Mouse (Mus musculus): ENCODE measurements around the gene Ctsa. TPM values are rescaled to one million over a fixed set of nuclear protein-coding genes. Genes with fewer than 3 reads are reported as not detected.

Ctsa gene
- polyA plus RNA-seq, 1 experiment from 2014 or later, result 134 TPM

- no peak overlapping the region for H3K9ac ChIP-seq (replicated peaks; ENCODE audit: low read depth, low read length)
- no peak overlapping the region for H3K4me3 ChIP-seq (ENCODE audit: low read depth, low read length)
- H3K27me3 ChIP-seq (ENCODE audit: control insufficient read depth, insufficient read depth, low read length), result no peaks in the 10 kb centered on the region
- no peak overlapping the region for H3K27ac ChIP-seq (ENCODE audit: low read length)
- H3K4me2 ChIP-seq (replicated peaks; ENCODE audit: low read depth, low read length), result no peak overlapping the region
- H3K36me3 ChIP-seq (ENCODE audit: control insufficient read depth, insufficient read depth, low read length), result peaks cover 20% of the 10 kb centered on the region
- no peak for ATAC-seq (ENCODE audit: insufficient number of reproducible peaks, insufficient read depth, low FRiP score, low read depth)
- 89% methylated on average over 13 of the region's 13 CpGs for WGBS
- no peaks in the 10 kb centered on the region for H3K9me3 ChIP-seq (ENCODE audit: control insufficient read depth, low read depth, low read length)
- H3K4me1 ChIP-seq (ENCODE audit: control insufficient read depth, insufficient read depth, low read length), result peaks cover 5% of the 10 kb centered on the region; the same call in 1 of the 2 replicates
Observed at GRCm38 (mm10) chr2:164800252-164801004, 32.2 kb upstream of the Ctsa start.

- peaks cover 7% of the 10 kb centered on the region; the same call in 1 of the 2 replicates for H3K4me1 ChIP-seq (ENCODE audit: control insufficient read depth, insufficient read depth, low read length)
- H3K27ac ChIP-seq (ENCODE audit: low read length), result no peak overlapping the region
- no peaks in the 10 kb centered on the region for H3K27me3 ChIP-seq (ENCODE audit: control insufficient read depth, insufficient read depth, low read length)
- H3K36me3 ChIP-seq (ENCODE audit: control insufficient read depth, insufficient read depth, low read length), result peaks cover 3% of the 10 kb centered on the region; the same call in 1 of the 2 replicates
- WGBS, result 90% methylated on average over 16 of the region's 16 CpGs
- no peaks in the 10 kb centered on the region for H3K9me3 ChIP-seq (ENCODE audit: control insufficient read depth, low read depth, low read length)
- peak overlapping the region; percentile 62; the same call in 1 of the 2 replicates for H3K4me3 ChIP-seq (ENCODE audit: low read depth, low read length)
- no peak for ATAC-seq (ENCODE audit: insufficient number of reproducible peaks, insufficient read depth, low FRiP score, low read depth)
- peak overlapping the region; percentile 66; the same call in 1 of the 2 replicates for H3K4me2 ChIP-seq (replicated peaks; ENCODE audit: low read depth, low read length)
- H3K9ac ChIP-seq (replicated peaks; ENCODE audit: low read depth, low read length), result peak overlapping the region; percentile 67; the same call in 1 of the 2 replicates
Observed at GRCm38 (mm10) chr2:164803201-164803920, 29.3 kb upstream of the Ctsa start.

GRCm38 (mm10) chr2:164803921-164804313, 28.8 kb upstream of the Ctsa start:
- peak overlapping the region; percentile 67; the same call in 1 of the 2 replicates for H3K9ac ChIP-seq (replicated peaks; ENCODE audit: low read depth, low read length)
- no peaks in the 10 kb centered on the region for H3K27me3 ChIP-seq (ENCODE audit: control insufficient read depth, insufficient read depth, low read length)
- no peak overlapping the region for H3K27ac ChIP-seq (ENCODE audit: low read length)
- no peak for ATAC-seq (ENCODE audit: insufficient number of reproducible peaks, insufficient read depth, low FRiP score, low read depth)
- H3K36me3 ChIP-seq (ENCODE audit: control insufficient read depth, insufficient read depth, low read length), result peaks cover 5% of the 10 kb centered on the region; the same call in 1 of the 2 replicates
- peak overlapping the region; percentile 66 for H3K4me2 ChIP-seq (replicated peaks; ENCODE audit: low read depth, low read length)
- no peaks in the 10 kb centered on the region for H3K9me3 ChIP-seq (ENCODE audit: control insufficient read depth, low read depth, low read length)
- WGBS, result 23% methylated on average over 1 of the region's 1 CpGs
- peaks cover 7% of the 10 kb centered on the region; the same call in 1 of the 2 replicates for H3K4me1 ChIP-seq (ENCODE audit: control insufficient read depth, insufficient read depth, low read length)
- H3K4me3 ChIP-seq (ENCODE audit: low read depth, low read length), result peak overlapping the region; percentile 62

GRCm38 (mm10) chr2:164804533-164805331, 27.9 kb upstream of the Ctsa start, which contains the start of the genes Acot8 and Zswim3:
Gene Acot8 (minus strand): TSS chr2:164804882.
Gene Zswim3 (plus strand): TSS chr2:164805098.
- H3K9ac ChIP-seq (replicated peaks; ENCODE audit: low read depth, low read length), result peak within 1 kb of the TSS; percentile 67
- peak within 1 kb of the TSS; percentile 50 for H3K27ac ChIP-seq (ENCODE audit: low read length)
- H3K4me2 ChIP-seq (replicated peaks; ENCODE audit: low read depth, low read length), result peak within 1 kb of the TSS; percentile 66
- H3K4me3 ChIP-seq (ENCODE audit: low read depth, low read length), result peak within 1 kb of the TSS; percentile 62
- H3K9me3 ChIP-seq (ENCODE audit: control insufficient read depth, low read depth, low read length), result no peaks in the 10 kb centered on the region
- ATAC-seq (ENCODE audit: insufficient number of reproducible peaks, insufficient read depth, low FRiP score, low read depth), result peak; percentile 99
- WGBS, result under 1% methylated on average over 47 of the region's 47 CpGs
- H3K36me3 ChIP-seq (ENCODE audit: control insufficient read depth, insufficient read depth, low read length), result peaks cover 8% of the 10 kb centered on the region; the same call in 1 of the 2 replicates
- peaks cover 7% of the 10 kb centered on the region; the same call in 1 of the 2 replicates for H3K4me1 ChIP-seq (ENCODE audit: control insufficient read depth, insufficient read depth, low read length)
- no peaks in the 10 kb centered on the region for H3K27me3 ChIP-seq (ENCODE audit: control insufficient read depth, insufficient read depth, low read length)

- peak; percentile 48; the same call in 1 of the 2 replicates for ATAC-seq (ENCODE audit: insufficient number of reproducible peaks, insufficient read depth, low FRiP score, low read depth)
- Histone ChIP-seq H3K36me3 (ENCODE audit: control insufficient read depth, insufficient read depth, low read length) (peaks cover 6% of the 10 kb centered on the region; the same call in 1 of the 2 replicates), H3K4me3 (ENCODE audit: low read depth, low read length) (peak overlapping the region; percentile 62), H3K9me3 (ENCODE audit: control insufficient read depth, low read depth, low read length) (no peaks in the 10 kb centered on the region), H3K27ac (ENCODE audit: low read length) (peak overlapping the region; percentile 30; the same call in 1 of the 2 replicates), H3K4me2 (replicated peaks; ENCODE audit: low read depth, low read length) (peak overlapping the region; percentile 66), H3K9ac (replicated peaks; ENCODE audit: low read depth, low read length) (peak overlapping the region; percentile 49), H3K27me3 (ENCODE audit: control insufficient read depth, insufficient read depth, low read length) (no peaks in the 10 kb centered on the region), H3K4me1 (ENCODE audit: control insufficient read depth, insufficient read depth, low read length) (peaks cover 7% of the 10 kb centered on the region; the same call in 1 of the 2 replicates)
- WGBS, result under 1% methylated on average over 21 of the region's 21 CpGs
Observed at GRCm38 (mm10) chr2:164805332-164805718, 27.3 kb upstream of the Ctsa start.

GRCm38 (mm10) chr2:164806614-164807013, 26.1 kb upstream of the Ctsa start:
- peaks cover 5% of the 10 kb centered on the region; the same call in 1 of the 2 replicates for H3K36me3 ChIP-seq (ENCODE audit: control insufficient read depth, insufficient read depth, low read length)
- no peak overlapping the region for H3K4me3 ChIP-seq (ENCODE audit: low read depth, low read length)
- no peaks in the 10 kb centered on the region for H3K27me3 ChIP-seq (ENCODE audit: control insufficient read depth, insufficient read depth, low read length)
- peaks cover 7% of the 10 kb centered on the region; the same call in 1 of the 2 replicates for H3K4me1 ChIP-seq (ENCODE audit: control insufficient read depth, insufficient read depth, low read length)
- 76% methylated on average over 7 of the region's 7 CpGs for WGBS
- H3K9ac ChIP-seq (replicated peaks; ENCODE audit: low read depth, low read length), result no peak overlapping the region
- ATAC-seq (ENCODE audit: insufficient number of reproducible peaks, insufficient read depth, low FRiP score, low read depth), result no peak
- H3K4me2 ChIP-seq (replicated peaks; ENCODE audit: low read depth, low read length), result no peak overlapping the region
- H3K27ac ChIP-seq (ENCODE audit: low read length), result no peak overlapping the region
- no peaks in the 10 kb centered on the region for H3K9me3 ChIP-seq (ENCODE audit: control insufficient read depth, low read depth, low read length)

- Histone ChIP-seq H3K36me3 (ENCODE audit: control insufficient read depth, insufficient read depth, low read length) (0 out of 2 replicates have a peak, but pooled peaks cover 5% of the 10 kb centered on the region), H3K9ac (replicated peaks; ENCODE audit: low read depth, low read length) (no peak overlapping the region), H3K4me3 (ENCODE audit: low read depth, low read length) (no peak overlapping the region), H3K9me3 (ENCODE audit: control insufficient read depth, low read depth, low read length) (no peaks in the 10 kb centered on the region), H3K27ac (ENCODE audit: low read length) (no peak overlapping the region), H3K27me3 (ENCODE audit: control insufficient read depth, insufficient read depth, low read length) (no peaks in the 10 kb centered on the region), H3K4me2 (replicated peaks; ENCODE audit: low read depth, low read length) (no peak overlapping the region), H3K4me1 (ENCODE audit: control insufficient read depth, insufficient read depth, low read length) (peaks cover 8% of the 10 kb centered on the region; the same call in 1 of the 2 replicates)
- no peak for ATAC-seq (ENCODE audit: insufficient number of reproducible peaks, insufficient read depth, low FRiP score, low read depth)
- WGBS, result 56% methylated on average over 2 of the region's 2 CpGs
Observed at GRCm38 (mm10) chr2:164813557-164813956, 19.1 kb upstream of the Ctsa start.

All from stomach, embryonic 14.5 days (tissue).